Mouse (Mus musculus): Measurements from ENCODE around the gene Tex16. TPM values are rescaled to one million over a fixed set of nuclear protein-coding genes. Genes with fewer than 3 reads are reported as not detected.

Tex16 gene
- polyA plus RNA-seq (2015; fragmentation: Nextera tagmentation; extraction: Ambion mirVana) = 0.43 and 0.44 TPM in 2 replicates

DNA sequence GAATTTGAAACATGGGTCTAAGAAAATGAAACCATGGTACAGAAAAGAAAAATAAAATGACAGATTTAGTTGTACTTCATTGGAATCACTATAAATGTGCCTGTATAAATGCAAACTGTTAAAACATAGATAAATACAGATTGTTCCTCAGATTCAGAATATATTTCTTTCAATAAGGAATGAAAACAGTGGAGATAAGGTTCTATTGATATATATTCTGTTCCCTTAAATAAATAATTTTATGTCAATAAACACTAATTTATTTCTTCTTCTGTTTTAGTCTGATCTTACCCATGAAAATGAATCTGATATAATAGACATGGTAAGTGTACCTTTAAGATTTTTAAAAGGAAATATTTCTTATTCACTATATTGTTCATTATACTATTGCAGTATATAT lies at the start of gene Tex16:
Tex16 (plus strand) TSS at position 301 of the 400 bp plus-strand sequence.
- no peak for DNase-seq
- no peaks in the 10 kb centered on the region for H3K36me3 ChIP-seq
- H3K9me3 ChIP-seq (replicated peaks) = no peaks in the 10 kb centered on the region
- H3K27ac ChIP-seq = no peak within 1 kb of the TSS
- H3K4me1 ChIP-seq (replicated peaks) = no peaks in the 10 kb centered on the region
- no peak within 1 kb of the TSS for H3K4me2 ChIP-seq
- no peaks in the 10 kb centered on the region for H3K27me3 ChIP-seq
- no peak for ATAC-seq (ENCODE audit: low read depth)
- H3K9ac ChIP-seq = no peak within 1 kb of the TSS
- H3K4me3 ChIP-seq (replicated peaks) = no peak within 1 kb of the TSS

DNA sequence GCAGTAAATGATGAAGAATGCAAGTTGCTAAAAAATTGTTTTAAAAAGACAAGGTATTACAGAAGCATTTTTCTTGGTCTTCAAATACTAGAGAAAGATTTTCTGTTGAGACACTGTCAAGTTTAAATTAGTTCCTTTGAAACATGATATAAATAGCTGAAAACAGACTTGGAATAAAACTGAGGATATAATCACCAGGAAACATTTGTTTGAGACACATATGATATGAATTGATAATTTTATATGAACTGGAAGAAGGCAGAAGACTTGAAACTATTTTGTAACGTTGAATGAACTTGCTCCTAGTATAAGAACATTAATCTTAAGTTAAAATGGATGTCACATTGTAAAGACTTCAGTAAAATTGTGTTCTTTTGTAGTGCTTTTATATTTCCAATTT lies 11.1 kb upstream of the Tex16 start:
- Histone ChIP-seq H3K4me1 (replicated peaks) (no peaks in the 10 kb centered on the region), H3K9ac (no peak overlapping the region), H3K4me2 (no peak overlapping the region), H3K27me3 (no peaks in the 10 kb centered on the region), H3K36me3 (no peaks in the 10 kb centered on the region), H3K9me3 (replicated peaks) (no peaks in the 10 kb centered on the region), H3K4me3 (replicated peaks) (no peak overlapping the region), H3K27ac (no peak overlapping the region)
- no peak for ATAC-seq (ENCODE audit: low read depth)
- 12% methylated on average over 1 of the region's 1 CpGs for WGBS (ENCODE audit: insufficient replicate concordance)
- DNase-seq = no peak

Other genes with a start within 250 kb of the Tex16 start
- gene Gm45194, start 119.6 kb upstream of the Tex16 start, polyA plus RNA-seq (2015; fragmentation: Nextera tagmentation; extraction: Ambion mirVana) = 0.42 TPM in 1 of 2 replicates, not detected in the other
- not detected in 2 replicates for gene 4933403O08Rik, start 228.0 kb downstream of the Tex16 start, polyA plus RNA-seq (2015; fragmentation: Nextera tagmentation; extraction: Ambion mirVana)

Measured in liver, embryonic 13.5 days (tissue).